Comparison of ENCODE assay signal across 9 mouse cellular contexts in the genomic region with DNA sequence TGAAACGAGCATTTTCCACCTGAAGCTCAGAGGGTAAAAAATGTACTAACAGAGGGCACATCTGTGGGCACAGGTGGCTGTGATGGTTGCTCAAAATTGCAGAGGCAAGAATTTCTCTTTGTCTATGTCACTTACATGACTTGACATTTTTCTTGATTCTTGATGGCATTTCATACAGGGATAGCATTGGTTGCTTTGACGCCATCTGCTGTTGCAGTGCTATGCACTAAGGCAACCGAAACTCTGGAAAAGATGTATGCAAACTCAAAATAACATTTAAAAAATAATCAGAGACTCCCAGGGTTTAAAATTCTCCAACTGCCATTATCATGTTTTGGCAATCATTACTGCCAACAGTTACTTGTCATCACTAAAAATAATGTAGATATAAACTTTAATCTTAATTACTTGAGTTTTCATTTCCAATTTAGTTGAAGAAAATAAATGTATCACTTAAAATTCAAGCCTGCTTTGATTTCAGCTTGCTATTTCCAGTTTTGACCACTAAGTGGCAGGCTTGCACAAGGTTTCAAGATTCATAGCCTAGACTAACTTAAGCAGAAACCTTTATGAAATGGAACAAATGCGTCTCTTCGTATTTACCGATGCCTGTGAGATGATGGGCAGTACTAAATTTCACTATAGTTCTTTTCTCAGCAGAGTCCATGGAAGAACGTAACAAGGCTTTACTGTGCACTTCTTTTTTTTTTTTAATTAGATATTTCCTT.
A peak's percentile ranks its signal among the peaks of the same experiment; 100 is the strongest.
DNase-seq lines count a peak whose midpoint lies in the region; ATAC-seq lines count a peak whose summit lies in the region.
"Had no signal": no experiment of that assay in that cellular context is flagged by ENCODE, and none has a peak within 500 bp of the region (broad histone marks: within the 10 kb centered on the region; RNA-seq: fewer than 3 reads in every experiment).

No protein-coding gene starts in this region.

- H3K9me3 ChIP-seq in hindbrain, embryonic 11.5 days (ENCODE audit: control insufficient read depth, low read length) = no peaks in the 10 kb centered on the region
- no peaks in the 10 kb centered on the region for H3K9me3 ChIP-seq in hindbrain, embryonic 12.5 days (replicated peaks)
- H3K9me3 ChIP-seq in midbrain, embryonic 15.5 days = no peaks in the 10 kb centered on the region
- H3K9me3 ChIP-seq: embryonic facial prominence, embryonic 15.5 days had no signal

- H3K4me3 ChIP-seq in hindbrain, embryonic 11.5 days (ENCODE audit: low read depth, low read length) = no peak overlapping the region
- H3K4me3 ChIP-seq in hindbrain, embryonic 12.5 days = no peak overlapping the region
- H3K4me3 ChIP-seq in midbrain, embryonic 15.5 days = no peak overlapping the region
- H3K4me3 ChIP-seq: embryonic facial prominence, embryonic 15.5 days had no signal

- no peak overlapping the region for H3K4me2 ChIP-seq in hindbrain, embryonic 11.5 days (replicated peaks; ENCODE audit: low read depth, low read length)
- no peak overlapping the region for H3K4me2 ChIP-seq in hindbrain, embryonic 12.5 days (replicated peaks)
- peak overlapping the region; percentile 20; the same call in 1 of the 2 replicates for H3K4me2 ChIP-seq in midbrain, embryonic 15.5 days
- H3K4me2 ChIP-seq: embryonic facial prominence, embryonic 15.5 days had no signal

- peak; percentile 80 for DNase-seq in hindbrain, embryonic 11.5 days (ENCODE audit: low spot score)
- DNase-seq in ES-CJ7 (ENCODE audit: low read depth, low spot score) = peak; percentile 50
- DNase-seq in c-Kit-positive CD71-positive TER-119-negative erythroid progenitor cells, embryonic 14.5 days (ENCODE audit: low read depth) = peak; percentile 30
- DNase-seq in frontal cortex, adult 2 months (ENCODE audit: extremely low spot score in 1 of 2, low spot score in 1 of 2) = peak; percentile 56 to 90
- peak; percentile 29 to 72 for DNase-seq in layer of hippocampus, postnatal 25 days (ENCODE audit: extremely low spot score in 1 of 2, low spot score in 1 of 2)
- no peak for DNase-seq in spleen, postnatal 36 days (ENCODE audit: low spot score in 2 of 2)

- H3K27ac ChIP-seq in hindbrain, embryonic 11.5 days (ENCODE audit: low read depth, low read length) = no peak overlapping the region
- no peak overlapping the region for H3K27ac ChIP-seq in hindbrain, embryonic 12.5 days
- no peak overlapping the region for H3K27ac ChIP-seq in midbrain, embryonic 15.5 days
- H3K27ac ChIP-seq: embryonic facial prominence, embryonic 15.5 days had no signal

- WGBS in hindbrain, embryonic 11.5 days = 30% methylated on average over 7 of the region's 7 CpGs
- WGBS in hindbrain, embryonic 12.5 days = 33% methylated on average over 7 of the region's 7 CpGs
- WGBS in midbrain, embryonic 15.5 days = 24% methylated on average over 7 of the region's 7 CpGs

- no peaks in the 10 kb centered on the region for H3K36me3 ChIP-seq in hindbrain, embryonic 11.5 days (ENCODE audit: control insufficient read depth, insufficient read depth, low read length)
- no peaks in the 10 kb centered on the region for H3K36me3 ChIP-seq in hindbrain, embryonic 12.5 days
- H3K36me3 ChIP-seq in midbrain, embryonic 15.5 days (replicated peaks) = no peaks in the 10 kb centered on the region
- H3K36me3 ChIP-seq: embryonic facial prominence, embryonic 15.5 days had no signal

- no peak for ATAC-seq in hindbrain, embryonic 11.5 days (ENCODE audit: low FRiP score)
- no peak for ATAC-seq in hindbrain, embryonic 12.5 days (ENCODE audit: low FRiP score)
- no peak for ATAC-seq in midbrain, embryonic 15.5 days (replicated peaks)

- H3K27me3 ChIP-seq in hindbrain, embryonic 11.5 days (ENCODE audit: control insufficient read depth, insufficient read depth, low read length) = no peaks in the 10 kb centered on the region
- no peaks in the 10 kb centered on the region for H3K27me3 ChIP-seq in hindbrain, embryonic 12.5 days
- no peaks in the 10 kb centered on the region for H3K27me3 ChIP-seq in midbrain, embryonic 15.5 days (replicated peaks)
- H3K27me3 ChIP-seq: embryonic facial prominence, embryonic 15.5 days had no signal

- H3K9ac ChIP-seq in hindbrain, embryonic 11.5 days (ENCODE audit: low read depth, low read length) = no peak overlapping the region
- no peak overlapping the region for H3K9ac ChIP-seq in hindbrain, embryonic 12.5 days
- no peak overlapping the region for H3K9ac ChIP-seq in midbrain, embryonic 15.5 days
- H3K9ac ChIP-seq: embryonic facial prominence, embryonic 15.5 days had no signal

- H3K4me1 ChIP-seq in hindbrain, embryonic 11.5 days (replicated peaks; ENCODE audit: control insufficient read depth, insufficient read depth, low read length) = no peaks in the 10 kb centered on the region
- peaks cover 6% of the 10 kb centered on the region for H3K4me1 ChIP-seq in hindbrain, embryonic 12.5 days
- no peaks in the 10 kb centered on the region for H3K4me1 ChIP-seq in midbrain, embryonic 15.5 days
- H3K4me1 ChIP-seq: embryonic facial prominence, embryonic 15.5 days had no signal

Comparison
In these comparisons a context has a peak if more than half of its experiments do, and no peak if none do; other contexts are left out.
1. DNase-seq: peak in hindbrain, embryonic 11.5 days (single experiment), ES-CJ7 (single experiment), c-Kit-positive CD71-positive TER-119-negative erythroid progenitor cells, embryonic 14.5 days (single experiment), frontal cortex, adult 2 months (2 of 2) and layer of hippocampus, postnatal 25 days (2 of 2); none in spleen, postnatal 36 days (0 of 2).